Mouse (Mus musculus) limb, embryonic 14.5 days (tissue): ENCODE measurements around the gene Spz1. TPM values are rescaled to one million over a fixed set of nuclear protein-coding genes. Genes with fewer than 3 reads are reported as not detected.

Experiments used
- ATAC-seq: fragments of 200-750 bp; cut with Nextera tagmentation; 2 replicates; pipeline ENCODE4 v1.8.0; 2017; ENCODE audit warnings: low read depth, moderate number of reproducible peaks, moderate TSS enrichment; ENCODE audit not compliant: low FRiP score
- DNase-seq: peaks from one replicate; pipeline ENCODE4 v3.0.0-alpha.2; 2015; ENCODE audit warnings: low spot score
- H3K27ac ChIP-seq: fragments of 300-500 bp; sonication (generic); replicated peaks from 2 replicates; pipeline ENCODE4 v1.5.1; 2014; ENCODE audit warnings: low read depth, mild to moderate bottlenecking, low read length, moderate library complexity, mixed read lengths
- H3K27me3 ChIP-seq: fragments of 300-500 bp; sonication (generic); 2 replicates; pipeline ENCODE4 v1.6.1; 2014; ENCODE audit warnings: low read length, mixed read lengths; ENCODE audit not compliant: control insufficient read depth, insufficient read depth
- H3K36me3 ChIP-seq: fragments of 300-500 bp; sonication (generic); 2 replicates; pipeline ENCODE4 v1.6.1; 2014; ENCODE audit warnings: mild to moderate bottlenecking, low read length, moderate library complexity, mixed read lengths; ENCODE audit not compliant: control insufficient read depth, insufficient read depth
- H3K4me1 ChIP-seq: fragments of 300-500 bp; sonication (generic); 2 replicates; pipeline ENCODE4 v1.6.1; 2014; ENCODE audit warnings: antibody characterized with exemption, low read length, mixed read lengths; ENCODE audit not compliant: control insufficient read depth, insufficient read depth
- H3K4me2 ChIP-seq: fragments of 300-500 bp; sonication (generic); replicated peaks from 2 replicates; pipeline ENCODE4 v1.6.1; 2014; ENCODE audit warnings: low read depth, mild to moderate bottlenecking, low read length, moderate library complexity; ENCODE audit not compliant: severe bottlenecking
- H3K4me3 ChIP-seq: fragments of 300-500 bp; sonication (generic); replicated peaks from 2 replicates; pipeline ENCODE4 v1.5.1; 2014; ENCODE audit warnings: low read length
- H3K9ac ChIP-seq: fragments of 300-500 bp; sonication (generic); 2 replicates; pipeline ENCODE4 v1.6.1; 2014; ENCODE audit warnings: mild to moderate bottlenecking, low read depth, low read length, moderate library complexity; ENCODE audit not compliant: severe bottlenecking
- H3K9me3 ChIP-seq: fragments of 300-500 bp; sonication (generic); 2 replicates; pipeline ENCODE4 v1.6.1; 2016; ENCODE audit warnings: low read length; ENCODE audit not compliant: control insufficient read depth
- POLR2A ChIP-seq: fragments of 200-500 bp; IDR thresholded peaks from 2 replicates; pipeline ENCODE4 v1.8.0; 2012; ENCODE audit warnings: inconsistent platforms, mild to moderate bottlenecking, moderate library complexity, borderline replicate concordance; ENCODE audit not compliant: insufficient read depth, insufficient read length; ENCODE audit errors: extremely low read depth
- WGBS: fragments of 180-500 bp; shearing (Covaris S2); extraction: QIAGEN DNeasy Blood & Tissue Kit; methylation state at CpG from one replicate; pipeline ENCODE4 v1.1.7; 2014; 5-methylcytosine and 5-hydroxymethylcytosine counted together
- polyA plus RNA-seq, 2 experiments: library from polyadenylated mRNA; depleted of rRNA in 1 of 2; stranded (reverse) in 1 of 2; unstranded in 1 of 2; fragments of >200 nt; fragmentation: Nextera tagmentation in 1 of 2; extraction: Ambion mirVana in 1 of 2; gene quantifications; 2 replicates each; pipeline versions ENCODE4 v1.2.1 to v1.2.3; 2012 to 2014

Spz1 gene
- polyA plus RNA-seq (2012; rRNA removed) (not detected in 2 replicates), polyA plus RNA-seq (2014; fragmentation: Nextera tagmentation; extraction: Ambion mirVana) (not detected in 2 replicates)

DNA sequence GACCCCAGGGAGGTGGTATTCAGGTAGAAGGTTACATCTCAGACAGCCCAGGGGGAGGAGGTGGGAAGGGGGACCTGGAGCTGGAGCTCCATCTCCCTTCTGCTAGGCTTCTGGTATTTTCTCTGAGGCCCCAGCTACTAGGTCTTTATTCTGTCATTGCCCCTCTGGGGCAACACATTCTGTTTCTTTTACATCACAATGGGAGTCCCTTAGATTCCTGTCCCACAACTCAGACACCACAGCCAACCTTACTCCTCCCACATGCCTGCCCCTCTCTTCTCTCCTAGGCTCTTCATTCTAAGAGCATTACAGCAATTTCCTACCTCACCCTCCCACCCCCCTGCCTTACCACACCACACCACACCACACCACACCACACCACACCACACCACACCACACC is at the start of gene Spz1:
Spz1 (minus strand) TSS at position 101 of the 400 bp plus-strand sequence.
- H3K27ac ChIP-seq = no peak within 1 kb of the TSS
- no peak within 1 kb of the TSS for H3K4me3 ChIP-seq
- no peaks in the 10 kb centered on the region for H3K9me3 ChIP-seq
- H3K9ac ChIP-seq = no peak within 1 kb of the TSS
- no peaks in the 10 kb centered on the region for H3K36me3 ChIP-seq
- no peaks in the 10 kb centered on the region for H3K4me1 ChIP-seq
- ATAC-seq (no peak), DNase-seq (no peak)
- no peak for TF ChIP-seq POLR2A
- H3K27me3 ChIP-seq = no peaks in the 10 kb centered on the region
- no peak within 1 kb of the TSS for H3K4me2 ChIP-seq

GRCm38 (mm10) chr13:92616459-92616858 is 40.5 kb upstream of the Spz1 start:
- Histone ChIP-seq H3K27ac (no peak overlapping the region), H3K36me3 (no peaks in the 10 kb centered on the region), H3K9ac (no peak overlapping the region), H3K4me1 (peaks cover 3% of the 10 kb centered on the region; the same call in 1 of the 2 replicates), H3K9me3 (no peaks in the 10 kb centered on the region), H3K4me2 (no peak overlapping the region), H3K4me3 (no peak overlapping the region), H3K27me3 (no peaks in the 10 kb centered on the region)
- no peak for ATAC-seq
- no peak for DNase-seq
- WGBS = 94% methylated on average over 8 of the region's 8 CpGs
- no peak for TF ChIP-seq POLR2A

- no peak overlapping the region for H3K27ac ChIP-seq
- 85% methylated on average over 5 of the region's 5 CpGs for WGBS
- H3K27me3 ChIP-seq = no peaks in the 10 kb centered on the region
Observed at GRCm38 (mm10) chr13:92615201-92615600, 39.2 kb upstream of the Spz1 start.

GRCm38 (mm10) chr13:92613094-92613493 is 37.1 kb upstream of the Spz1 start:
- 79% methylated on average over 5 of the region's 5 CpGs for WGBS
- H3K27me3 ChIP-seq = no peaks in the 10 kb centered on the region
- H3K36me3 ChIP-seq = no peaks in the 10 kb centered on the region
- no peak overlapping the region for H3K9ac ChIP-seq
- no peak overlapping the region for H3K4me2 ChIP-seq
- H3K27ac ChIP-seq = no peak overlapping the region
- H3K4me1 ChIP-seq = peaks cover 4% of the 10 kb centered on the region
- no peak for TF ChIP-seq POLR2A
- H3K9me3 ChIP-seq = no peaks in the 10 kb centered on the region
- H3K4me3 ChIP-seq = no peak overlapping the region
- no peak for ATAC-seq
- DNase-seq = no peak

More at GRCm38 (mm10) chr13:92615201-92615600, 39.2 kb upstream of the Spz1 start:
- ATAC-seq = no peak
- no peak for DNase-seq
- no peaks in the 10 kb centered on the region for H3K9me3 ChIP-seq
- no peak overlapping the region for H3K4me3 ChIP-seq
- no peak overlapping the region for H3K9ac ChIP-seq
- H3K4me2 ChIP-seq = no peak overlapping the region
- no peaks in the 10 kb centered on the region for H3K36me3 ChIP-seq
- peaks cover 4% of the 10 kb centered on the region; the same call in 1 of the 2 replicates for H3K4me1 ChIP-seq
- no peak for TF ChIP-seq POLR2A

GRCm38 (mm10) chr13:92611917-92612316 is 35.9 kb upstream of the Spz1 start:
- peak overlapping the region; percentile 67 for H3K4me2 ChIP-seq
- peak overlapping the region; percentile 75; the same call in 1 of the 2 replicates for H3K9ac ChIP-seq
- H3K36me3 ChIP-seq = no peaks in the 10 kb centered on the region
- no peak for TF ChIP-seq POLR2A
- WGBS = 5% methylated on average over 7 of the region's 7 CpGs
- peaks cover 4% of the 10 kb centered on the region for H3K4me1 ChIP-seq
- H3K9me3 ChIP-seq = no peaks in the 10 kb centered on the region
- H3K27ac ChIP-seq = no peak overlapping the region
- H3K4me3 ChIP-seq = peak overlapping the region; percentile 81
- no peaks in the 10 kb centered on the region for H3K27me3 ChIP-seq
- ATAC-seq (no peak), DNase-seq (no peak)
